Mouse (Mus musculus) myocyte (in vitro differentiated cells): Measurements from ENCODE around the gene Atat1.

Source experiments
- MAX ChIP-seq: IDR thresholded peaks from one replicate; pipeline ENCODE4 v1.6.1; 2011; ENCODE audit warnings: low read depth, mild to moderate bottlenecking, control low read depth
- MYOD1 ChIP-seq, 3 experiments: IDR thresholded peaks; one replicate each; pipeline ENCODE4 v1.6.1; 2011; ENCODE audit warnings: control low read depth in 2 of 3, low read depth in 2 of 3, mild to moderate bottlenecking in 2 of 3, moderate library complexity in 1 of 3; ENCODE audit not compliant: insufficient read length in 2 of 3, control insufficient read depth in 1 of 3
- MYOG ChIP-seq, 3 experiments: IDR thresholded peaks; one replicate each; pipeline ENCODE4 v1.6.1; 2011; ENCODE audit warnings: control low read depth in 2 of 3, low read depth in 2 of 3, mild to moderate bottlenecking in 2 of 3; ENCODE audit not compliant: insufficient read length in 2 of 3, control insufficient read depth in 1 of 3, insufficient read depth in 1 of 3
- POLR2A ChIP-seq: IDR thresholded peaks from one replicate; pipeline ENCODE4 v1.6.1; 2011; ENCODE audit warnings: low read depth, mild to moderate bottlenecking, control low read depth, moderate library complexity; ENCODE audit not compliant: insufficient read length
- REST ChIP-seq: IDR thresholded peaks from one replicate; pipeline ENCODE4 v1.6.1; 2011; ENCODE audit warnings: mild to moderate bottlenecking, control low read depth, moderate library complexity; ENCODE audit not compliant: insufficient read depth, insufficient read length
- TCF12 ChIP-seq: IDR thresholded peaks from one replicate; pipeline ENCODE4 v1.6.1; 2011; ENCODE audit warnings: mild to moderate bottlenecking, control low read depth; ENCODE audit not compliant: poor library complexity, insufficient read depth, severe bottlenecking
- TCF3 ChIP-seq: IDR thresholded peaks from one replicate; pipeline ENCODE4 v1.6.1; 2011; ENCODE audit warnings: low read depth, control low read depth; ENCODE audit not compliant: insufficient read length
- USF1 ChIP-seq: IDR thresholded peaks from one replicate; pipeline ENCODE4 v1.6.1; 2011; ENCODE audit warnings: low read depth, mild to moderate bottlenecking, control low read depth, moderate library complexity

GRCm38 (mm10) chr17:35939108-35939507 is 29.2 kb upstream of the Atat1 start:
- TF ChIP-seq MAX (no peak), POLR2A (no peak), TCF3 (no peak), MYOG (IDR thresholded peaks at IDR 0.05; ENCODE audit: control insufficient read depth in 1 of 3, insufficient read depth in 1 of 3, insufficient read length in 2 of 3, low read depth in 2 of 3) (no peak), USF1 (no peak), REST (no peak), TCF12 (no peak), MYOD1 (IDR thresholded peaks at IDR 0.05; ENCODE audit: control insufficient read depth in 1 of 3, insufficient read length in 2 of 3, low read depth in 2 of 3) (no peak)
